Mouse (Mus musculus) large intestine, adult 2 months (tissue): ENCODE data around the gene Plau. TPM values are rescaled to one million over a fixed set of nuclear protein-coding genes. Genes with fewer than 3 reads are reported as not detected.

Experiments used
- DNase-seq: peaks from one replicate; pipeline ENCODE4 v3.0.0-alpha.2; 2012; ENCODE audit warnings: low read depth, low spot score
- WGBS: fragments of 180-500 bp; shearing (Covaris S2); methylation state at CpG from one replicate; pipeline ENCODE4 v1.1.7; 2018; 5-methylcytosine and 5-hydroxymethylcytosine counted together
- polyA plus RNA-seq: library from polyadenylated mRNA; depleted of rRNA; stranded (reverse); fragments of >200 nt; gene quantifications from 2 replicates; pipeline ENCODE4 v1.2.3, GENCODE M21; 2012; rRNA removed

Gene Plau
- 4.1 and 5.6 TPM in 2 replicates for polyA plus RNA-seq

GRCm38 (mm10) chr14:20836171-20836904 lies at the start of gene Plau:
Gene Plau, plus strand, starts transcription at chr14:20836660.
- peak; percentile 8 for DNase-seq

GRCm38 (mm10) chr14:20788151-20788550 lies 48.3 kb upstream of the Plau start:
- DNase-seq, result no peak
- 85% methylated on average over 3 of the region's 3 CpGs for WGBS

More at GRCm38 (mm10) chr14:20836171-20836904, at the start of gene Plau:
- 2% methylated on average over 33 of the region's 33 CpGs for WGBS

GRCm38 (mm10) chr14:20789593-20789992 lies 46.9 kb upstream of the Plau start:
- WGBS, result 84% methylated on average over 4 of the region's 4 CpGs
- no peak for DNase-seq

GRCm38 (mm10) chr14:20790445-20790844 lies 46.0 kb upstream of the Plau start:
- 92% methylated on average over 5 of the region's 5 CpGs for WGBS
- no peak for DNase-seq

DNA sequence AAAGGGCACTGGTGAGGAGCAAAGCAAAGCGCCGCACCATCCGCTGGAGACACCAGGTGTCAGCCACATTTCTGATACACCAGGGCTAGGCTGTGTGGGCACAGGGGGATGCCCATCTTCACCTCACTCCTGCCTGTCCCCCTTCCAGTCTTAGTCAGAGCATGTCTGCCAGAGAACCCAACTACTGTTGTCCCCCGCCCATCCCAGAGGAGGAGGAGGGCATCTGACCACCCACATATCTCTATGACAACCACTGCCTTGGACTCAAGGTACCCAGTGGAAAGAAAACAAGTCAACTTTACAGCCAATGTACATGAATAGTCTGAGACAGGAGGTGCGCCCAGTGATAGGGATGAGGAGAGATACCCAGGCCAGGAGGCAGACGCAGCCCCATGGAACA lies 45.5 kb upstream of the Plau start:
- DNase-seq, result no peak
- 93% methylated on average over 6 of the region's 6 CpGs for WGBS

GRCm38 (mm10) chr14:20791511-20792242 lies 44.8 kb upstream of the Plau start:
- WGBS, result 77% methylated on average over 16 of the region's 16 CpGs
- DNase-seq, result no peak

DNA sequence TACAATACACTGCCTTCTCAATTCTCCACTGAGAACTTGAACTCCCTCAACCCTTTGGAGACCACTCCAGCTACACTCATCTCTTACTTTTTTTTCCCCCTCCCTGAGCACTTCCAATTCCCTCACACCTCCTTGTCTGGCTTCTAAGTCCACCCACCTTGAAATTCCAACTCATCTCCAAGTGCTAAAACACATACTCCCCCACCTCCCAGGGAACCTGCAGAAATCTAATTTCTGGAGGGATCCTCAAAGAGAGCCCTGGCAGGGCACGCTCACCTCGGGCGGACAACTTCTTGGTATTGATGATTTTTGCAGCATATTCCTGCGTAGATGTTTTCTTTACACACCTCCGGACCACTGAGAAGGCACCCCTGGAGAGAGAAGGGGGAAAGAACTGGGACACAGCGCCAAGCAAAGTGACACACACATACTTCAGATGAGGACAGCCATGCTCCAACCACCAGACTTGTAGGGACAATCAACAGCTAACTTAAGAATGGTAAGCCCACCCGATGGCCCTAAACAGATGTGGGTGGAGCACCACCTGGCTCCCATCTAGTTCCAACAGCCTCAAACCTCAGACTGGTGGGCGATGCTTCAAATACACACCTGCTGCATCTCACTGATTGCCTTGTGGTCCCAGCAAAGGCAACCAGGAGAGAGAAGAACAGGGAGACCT lies 44.1 kb upstream of the Plau start:
- no peak for DNase-seq

DNA sequence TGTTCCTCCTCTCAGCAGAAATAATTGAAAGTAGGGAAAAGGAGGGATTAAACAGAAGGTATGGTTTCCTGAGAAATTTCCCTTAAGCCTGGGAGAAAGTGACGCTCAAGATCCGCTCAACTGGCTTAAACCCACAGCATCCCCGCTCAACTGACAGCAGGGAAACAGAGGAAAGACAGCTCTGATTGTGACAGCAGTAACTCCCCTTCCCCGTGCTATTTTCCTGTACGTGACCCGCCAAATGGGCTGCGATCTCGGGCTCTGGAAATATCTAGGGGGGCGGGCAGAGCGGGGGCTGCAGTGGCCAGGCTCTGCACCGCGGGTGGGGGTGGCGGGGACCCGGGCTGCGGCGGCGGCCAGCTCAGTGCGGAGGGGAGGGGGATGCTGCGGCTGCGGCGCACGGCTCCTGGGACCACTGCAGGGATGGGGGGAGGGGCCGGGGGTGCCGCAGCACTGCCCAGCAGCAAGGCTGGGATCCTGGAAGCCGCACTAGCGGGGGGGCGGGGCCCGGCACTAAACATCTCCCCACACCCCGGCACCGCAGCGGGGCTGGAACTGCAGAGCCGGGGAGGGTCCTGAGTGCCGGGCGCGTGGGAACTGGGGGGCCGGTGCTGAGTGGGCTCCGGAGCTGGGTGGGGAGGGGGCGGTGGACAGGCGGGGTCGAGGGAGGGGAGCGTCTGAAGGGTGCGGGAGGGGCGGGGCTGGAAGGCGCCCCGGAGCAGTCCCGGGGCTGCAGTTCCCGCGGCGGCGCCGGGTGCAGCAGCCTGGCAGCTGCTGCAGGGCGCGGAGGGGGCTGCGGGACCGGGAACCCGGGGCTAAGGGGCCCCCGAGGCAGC lies 43.3 kb upstream of the Plau start:
- DNase-seq, result no peak
- 3% methylated on average over 56 of the region's 57 CpGs for WGBS

More for the DNA sequence above, 44.1 kb upstream of the Plau start:
- WGBS, result 73% methylated on average over 8 of the region's 8 CpGs

DNA sequence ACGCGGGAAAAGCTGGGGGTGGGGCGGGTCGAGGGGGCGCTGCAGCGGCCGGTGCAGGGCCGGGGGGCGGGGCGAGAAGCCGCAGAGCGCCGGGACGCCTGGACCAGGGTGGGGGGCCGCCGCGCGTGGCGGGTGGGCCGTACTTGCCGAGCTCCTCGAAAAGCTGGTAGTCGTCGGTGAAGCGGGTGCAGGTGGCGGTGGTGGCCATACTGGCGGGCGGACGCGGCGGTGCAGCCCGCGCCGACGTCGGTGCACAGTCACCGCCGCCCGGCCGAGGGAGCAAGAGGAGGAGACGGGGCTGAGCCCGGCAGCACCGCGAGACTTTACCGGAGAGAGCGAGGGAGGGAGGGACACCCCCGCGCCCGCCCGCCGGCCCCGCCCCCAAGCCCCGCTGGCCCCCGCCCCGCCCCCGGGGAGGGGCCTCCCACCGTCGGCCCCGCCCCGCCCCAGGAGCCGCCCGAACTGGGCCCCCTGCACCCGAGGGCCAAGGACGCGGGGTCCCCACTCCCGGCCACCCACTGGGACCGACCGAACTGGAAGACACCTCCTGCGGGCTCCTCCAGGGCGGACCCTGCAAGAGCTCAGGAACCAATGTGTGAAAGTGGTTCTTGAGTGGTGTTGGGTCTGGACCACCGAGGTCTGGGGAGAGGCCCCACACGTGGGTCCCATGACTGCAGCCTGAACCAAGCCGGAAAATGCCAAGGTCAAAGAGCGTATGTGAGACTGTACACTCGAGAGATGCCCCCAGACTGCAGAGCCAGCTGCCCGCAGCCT lies 42.5 kb upstream of the Plau start, which contains the start of gene Camk2g:
TSS of gene Camk2g (minus strand) at position 331 of the 774 bp plus-strand sequence.
- DNase-seq, result peak; percentile 35
- WGBS, result 1% methylated on average over 43 of the region's 76 CpGs

DNA sequence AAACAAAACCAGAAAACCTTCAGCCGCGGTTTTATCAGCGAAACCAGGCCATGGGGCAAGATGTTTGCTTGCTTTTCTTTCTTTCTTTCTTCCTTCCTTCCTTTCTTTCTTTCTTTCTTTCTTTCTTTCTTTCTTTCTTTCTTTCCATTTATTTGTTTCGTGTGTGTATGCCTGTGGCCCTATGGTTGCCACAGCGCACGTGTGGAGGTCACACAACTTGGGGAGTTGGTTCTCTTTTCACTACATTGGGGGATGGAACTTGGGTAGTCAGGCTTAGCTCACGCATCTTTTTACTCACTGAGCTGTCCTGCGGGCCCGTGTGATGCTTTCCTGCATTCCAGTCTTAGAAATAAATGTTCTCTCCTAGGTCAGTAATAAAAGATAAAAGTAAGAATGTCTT lies 41.9 kb upstream of the Plau start:
- no peak for DNase-seq
- 31% methylated on average over 9 of the region's 9 CpGs for WGBS

DNA sequence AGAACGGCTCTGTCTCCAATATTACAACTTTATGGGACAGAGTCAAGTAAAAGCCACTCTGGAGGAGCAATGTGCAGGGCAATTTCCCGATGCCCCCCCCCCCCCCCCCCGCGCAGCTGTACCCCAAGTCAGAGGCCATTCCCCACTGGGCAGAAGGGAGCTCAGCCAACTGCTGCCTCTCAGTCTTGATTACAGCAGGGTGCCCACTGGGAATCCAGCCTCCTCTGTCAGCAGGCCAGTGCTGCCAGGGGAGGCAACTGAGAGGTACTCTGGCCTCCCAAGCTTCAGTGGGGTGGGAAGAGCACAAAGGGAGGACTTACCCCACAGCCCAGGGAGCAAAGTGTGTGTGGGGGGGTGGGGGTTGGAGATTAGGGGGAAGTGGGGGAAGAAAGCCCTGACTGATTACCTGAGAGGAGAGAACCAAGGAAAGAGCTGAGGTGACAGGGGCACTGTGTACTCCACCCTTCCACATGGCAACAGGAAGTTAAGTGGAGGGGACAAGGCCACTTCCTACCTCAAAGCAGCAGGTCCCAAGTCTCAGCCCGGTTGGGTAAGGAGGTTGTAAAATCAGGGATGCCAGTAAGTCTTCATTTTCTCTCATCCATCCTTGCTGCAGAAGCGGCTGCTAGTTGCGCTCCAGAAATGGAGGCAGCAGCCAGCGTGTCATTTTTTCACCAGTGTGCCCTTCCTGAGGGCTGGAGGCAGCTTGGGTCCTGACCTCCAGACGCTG lies 40.9 kb upstream of the Plau start:
- 57% methylated on average over 9 of the region's 9 CpGs for WGBS
- DNase-seq, result no peak

GRCm38 (mm10) chr14:20796170-20796569 lies 40.3 kb upstream of the Plau start:
- DNase-seq, result no peak

DNA sequence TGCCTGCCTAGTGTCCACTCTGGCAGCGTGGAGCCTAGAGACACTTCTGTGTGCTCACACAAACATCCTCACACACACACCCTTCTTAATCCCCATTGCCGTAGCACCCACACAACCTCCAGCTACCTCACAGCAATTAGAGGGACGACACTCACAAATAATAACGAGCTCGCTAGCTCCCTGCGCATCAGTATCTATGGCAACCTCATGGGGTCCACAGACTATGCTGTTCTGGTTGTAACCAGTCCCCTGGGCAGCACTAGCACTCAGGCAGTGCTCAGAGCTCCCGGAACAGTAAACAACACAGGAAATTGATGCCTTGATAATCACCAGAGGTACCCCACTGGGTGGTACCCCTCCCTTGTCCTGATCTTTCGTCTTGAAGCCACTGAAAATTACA lies 39.8 kb upstream of the Plau start:
- 75% methylated on average over 8 of the region's 8 CpGs for WGBS
- DNase-seq, result no peak

More at GRCm38 (mm10) chr14:20796170-20796569, 40.3 kb upstream of the Plau start:
- WGBS, result 83% methylated on average over 8 of the region's 8 CpGs

DNA sequence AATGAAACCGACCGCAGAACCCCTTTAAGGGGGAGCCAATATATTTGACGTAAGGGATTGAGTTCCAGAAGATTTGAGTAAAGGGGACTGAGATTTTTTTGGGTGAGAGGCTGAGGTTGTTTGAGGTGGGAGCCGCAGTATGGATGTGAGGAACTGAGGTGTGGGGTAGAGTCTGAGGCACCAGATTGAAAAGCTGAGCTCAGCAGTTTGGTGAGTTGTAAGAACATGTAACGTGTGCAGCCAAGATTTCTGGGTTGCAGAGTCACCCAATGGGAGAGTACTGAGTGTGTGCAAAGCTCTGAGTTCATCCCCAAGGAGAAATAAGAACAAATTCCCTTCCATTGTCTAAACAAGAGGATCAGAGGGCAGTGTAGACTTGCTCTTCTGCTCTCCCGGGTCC lies 38.2 kb upstream of the Plau start:
- 81% methylated on average over 6 of the region's 6 CpGs for WGBS
- no peak for DNase-seq

- peak; percentile 78 for DNase-seq
- 2% methylated on average over 7 of the region's 7 CpGs for WGBS
Measured at GRCm38 (mm10) chr14:20798761-20799160, 37.7 kb upstream of the Plau start.

DNA sequence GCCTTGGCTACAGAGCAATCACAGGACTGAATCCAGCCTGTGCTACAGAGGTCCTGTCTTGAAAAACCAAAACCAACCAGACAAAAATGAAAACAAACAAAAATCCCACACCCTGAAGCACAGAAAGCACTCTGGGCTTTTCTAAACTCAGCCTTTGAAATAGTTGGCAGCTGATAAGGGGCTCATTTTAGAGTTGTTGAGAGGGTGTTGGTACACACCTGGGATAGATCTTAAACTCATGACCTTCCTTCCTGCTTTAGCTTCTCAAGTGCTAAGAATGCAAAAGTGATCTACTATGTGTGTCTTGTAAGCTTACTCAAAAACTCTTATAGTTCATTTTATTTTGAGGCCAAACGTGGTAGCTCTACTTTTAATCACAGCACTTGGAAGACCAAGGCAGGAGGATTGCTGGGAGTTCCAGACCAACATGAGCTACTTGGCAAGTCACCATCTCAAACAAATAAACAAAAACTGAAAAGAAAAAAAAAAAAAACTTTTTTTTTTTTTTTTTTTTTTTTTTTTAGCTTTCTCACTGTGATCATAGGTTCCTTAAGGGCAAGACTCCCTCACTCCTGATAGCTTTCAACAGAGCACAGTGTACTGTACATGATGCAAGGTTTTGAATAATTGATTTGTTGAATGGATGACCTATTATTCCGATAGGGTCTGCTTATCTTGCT lies 33.4 kb upstream of the Plau start:
- no peak for DNase-seq
- WGBS, result 19% methylated on average over 2 of the region's 2 CpGs

- DNase-seq, result peak; percentile 53
- 6% methylated on average over 7 of the region's 7 CpGs for WGBS
Measured at GRCm38 (mm10) chr14:20803606-20803938, 32.9 kb upstream of the Plau start.

- no peak for DNase-seq
- WGBS, result 47% methylated on average over 5 of the region's 5 CpGs
Measured at GRCm38 (mm10) chr14:20804481-20804880, 32.0 kb upstream of the Plau start.
